Mouse (Mus musculus) A20 (cell line): Measurements from ENCODE around the gene 2900011O08Rik.
A peak's percentile ranks its signal among the peaks of the same experiment; 100 is the strongest.
"Not testable (repeated sequence)": the region's sequence is repeated elsewhere in the genome, so short reads cannot be mapped to it uniquely, and the experiment has no call there.

Experiments used
- DNase-seq: peaks from one replicate; pipeline ENCODE4 v3.0.0-alpha.2; 2011; ENCODE audit warnings: low read depth, low spot score

2900011O08Rik gene

GRCm38 (mm10) chr16:14066571-14066970 lies 80.2 kb downstream of the 2900011O08Rik start:
- DNase-seq, result not testable (repeated sequence)

- DNase-seq, result not testable (repeated sequence)
Observed at GRCm38 (mm10) chr16:14068701-14069100, 82.3 kb downstream of the 2900011O08Rik start.

GRCm38 (mm10) chr16:14070471-14071169 lies 84.2 kb downstream of the 2900011O08Rik start:
- DNase-seq, result no peak

- DNase-seq, result no peak
Observed at GRCm38 (mm10) chr16:14082925-14083324, 96.5 kb downstream of the 2900011O08Rik start.

- peak; percentile 18 for DNase-seq
Observed at GRCm38 (mm10) chr16:14088249-14088648, 101.8 kb downstream of the 2900011O08Rik start.

GRCm38 (mm10) chr16:14089296-14089695 lies 102.9 kb downstream of the 2900011O08Rik start:
- DNase-seq, result no peak

GRCm38 (mm10) chr16:14091771-14092170 lies 105.4 kb downstream of the 2900011O08Rik start:
- DNase-seq, result no peak

- DNase-seq, result no peak
Observed at GRCm38 (mm10) chr16:14105891-14106290, 119.5 kb downstream of the 2900011O08Rik start.

- DNase-seq, result peak; percentile 54
Observed at GRCm38 (mm10) chr16:14109651-14110230, 123.3 kb downstream of the 2900011O08Rik start.

GRCm38 (mm10) chr16:14110922-14111321 lies 124.5 kb downstream of the 2900011O08Rik start:
- no peak for DNase-seq

GRCm38 (mm10) chr16:14112133-14112532 lies 125.7 kb downstream of the 2900011O08Rik start:
- DNase-seq, result no peak

- no peak for DNase-seq
Observed at GRCm38 (mm10) chr16:14112742-14113141, 126.3 kb downstream of the 2900011O08Rik start.

GRCm38 (mm10) chr16:14117299-14117698 lies 130.9 kb downstream of the 2900011O08Rik start:
- no peak for DNase-seq

- no peak for DNase-seq
Observed at GRCm38 (mm10) chr16:14120941-14121340, 134.5 kb downstream of the 2900011O08Rik start.

GRCm38 (mm10) chr16:14121563-14121962 lies 135.2 kb downstream of the 2900011O08Rik start:
- no peak for DNase-seq

GRCm38 (mm10) chr16:14122586-14122985 lies 136.2 kb downstream of the 2900011O08Rik start:
- no peak for DNase-seq

- no peak for DNase-seq
Observed at GRCm38 (mm10) chr16:14123901-14124300, 137.5 kb downstream of the 2900011O08Rik start.

GRCm38 (mm10) chr16:14124709-14125108 lies 138.3 kb downstream of the 2900011O08Rik start:
- no peak for DNase-seq

GRCm38 (mm10) chr16:14125253-14125652 lies 138.8 kb downstream of the 2900011O08Rik start:
- peak; percentile 60 for DNase-seq

GRCm38 (mm10) chr16:14128977-14129376 lies 142.6 kb downstream of the 2900011O08Rik start:
- DNase-seq, result no peak

- DNase-seq, result no peak
Observed at GRCm38 (mm10) chr16:14130796-14131195, 144.4 kb downstream of the 2900011O08Rik start.

GRCm38 (mm10) chr16:14131376-14131775 lies 145.0 kb downstream of the 2900011O08Rik start:
- no peak for DNase-seq

- no peak for DNase-seq
Observed at GRCm38 (mm10) chr16:14131838-14132237, 145.4 kb downstream of the 2900011O08Rik start.
